Mouse (Mus musculus) spleen, adult 2 months (tissue): ENCODE data around the gene Cd200r1. TPM values are rescaled to one million over a fixed set of nuclear protein-coding genes. Genes with fewer than 3 reads are reported as not detected.
"Not testable (repeated sequence)": the region's sequence is repeated elsewhere in the genome, so short reads cannot be mapped to it uniquely, and the experiment has no call there.

Experiments used
- DNase-seq, 2 experiments: peaks; one replicate each; pipeline versions ENCODE4 v3.0.0 to v3.0.0-alpha.2; 2012 to 2021; ENCODE audit warnings: low spot score in 2 of 2, low read depth in 1 of 2
- H3K27ac ChIP-seq: fragments of 200-500 bp; 2 replicates; pipeline ENCODE4 v1.5.1; 2012; ENCODE audit warnings: low read length, inconsistent platforms; ENCODE audit not compliant: insufficient read depth
- H3K27me3 ChIP-seq: fragments of 200-500 bp; 2 replicates; pipeline ENCODE4 v1.6.1; 2012; ENCODE audit warnings: mild to moderate bottlenecking, moderate library complexity, low read length, inconsistent platforms; ENCODE audit not compliant: control insufficient read depth, insufficient read depth
- H3K36me3 ChIP-seq: fragments of 200-500 bp; 2 replicates; pipeline ENCODE4 v1.6.1; 2012; ENCODE audit warnings: mild to moderate bottlenecking, low read length, inconsistent platforms; ENCODE audit not compliant: control insufficient read depth, insufficient read depth
- H3K4me1 ChIP-seq: fragments of 200-500 bp; 2 replicates; pipeline ENCODE4 v1.6.1; 2011; ENCODE audit warnings: inconsistent platforms; ENCODE audit not compliant: control insufficient read depth, insufficient read depth, insufficient read length
- H3K4me3 ChIP-seq: fragments of 200-500 bp; 2 replicates; pipeline ENCODE4 v1.5.1; 2011; ENCODE audit warnings: mild to moderate bottlenecking, inconsistent platforms; ENCODE audit not compliant: insufficient read depth, insufficient read length; ENCODE audit errors: extremely low read depth
- CTCF ChIP-seq: fragments of 200-500 bp; IDR thresholded peaks from 2 replicates; pipeline ENCODE4 v1.5.1; 2011; ENCODE audit warnings: mild to moderate bottlenecking, inconsistent platforms; ENCODE audit not compliant: insufficient read depth, insufficient read length, insufficient replicate concordance; ENCODE audit errors: extremely low read depth
- POLR2A ChIP-seq: fragments of 200-500 bp; IDR thresholded peaks from 2 replicates; pipeline ENCODE4 v1.6.1; 2011; ENCODE audit warnings: low read depth, low read length, inconsistent platforms
- WGBS: fragments of 180-500 bp; shearing (Covaris S2); methylation state at CpG from one replicate; pipeline ENCODE4 v1.1.7; 2018; 5-methylcytosine and 5-hydroxymethylcytosine counted together
- polyA plus RNA-seq: library from polyadenylated mRNA; depleted of rRNA; stranded (reverse); fragments of >200 nt; gene quantifications from 2 replicates; pipeline ENCODE4 v1.2.3, GENCODE M21; 2012; rRNA removed

Cd200r1 gene
- polyA plus RNA-seq, 1 experiment = 1.8 TPM

DNA sequence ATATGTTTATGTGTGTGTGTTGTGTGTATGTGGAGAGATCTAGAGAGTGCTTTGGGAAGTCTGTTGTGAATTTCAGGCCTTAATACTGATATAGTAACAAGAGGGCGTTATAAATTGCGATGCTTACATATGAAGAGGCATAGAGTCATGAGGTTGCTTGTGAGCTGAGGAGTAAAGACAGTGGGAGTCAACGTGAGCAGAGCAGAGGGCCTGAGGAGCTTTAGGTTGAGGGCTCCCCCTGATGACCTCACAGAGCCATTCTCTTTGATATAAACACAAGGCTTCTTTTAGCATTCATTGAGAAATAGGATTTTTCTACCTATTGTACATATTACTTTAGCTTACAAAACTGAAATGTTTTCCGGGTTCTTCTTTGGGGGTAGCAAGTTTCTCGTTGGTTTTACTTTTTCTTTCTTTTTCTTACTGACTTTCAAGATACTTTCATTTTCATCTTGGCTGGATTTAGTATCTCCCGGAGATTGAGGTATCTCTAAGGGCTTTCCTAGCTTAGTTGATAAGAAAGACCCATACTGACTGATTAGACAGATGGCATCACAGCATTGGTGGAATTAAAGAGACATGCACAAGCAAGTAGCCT, 47.0 kb downstream of the Cd200r1 start:
- no peak overlapping the region for H3K27ac ChIP-seq
- no peaks in the 10 kb centered on the region for H3K36me3 ChIP-seq
- no peaks in the 10 kb centered on the region for H3K27me3 ChIP-seq
- H3K4me1 ChIP-seq = peaks cover 3% of the 10 kb centered on the region; the same call in 1 of the 2 replicates
- H3K4me3 ChIP-seq = no peak overlapping the region
- WGBS = 67% methylated on average over 6 of the region's 6 CpGs
- no peak for DNase-seq
- no peak for TF ChIP-seq POLR2A
- no peak for TF ChIP-seq CTCF

DNA sequence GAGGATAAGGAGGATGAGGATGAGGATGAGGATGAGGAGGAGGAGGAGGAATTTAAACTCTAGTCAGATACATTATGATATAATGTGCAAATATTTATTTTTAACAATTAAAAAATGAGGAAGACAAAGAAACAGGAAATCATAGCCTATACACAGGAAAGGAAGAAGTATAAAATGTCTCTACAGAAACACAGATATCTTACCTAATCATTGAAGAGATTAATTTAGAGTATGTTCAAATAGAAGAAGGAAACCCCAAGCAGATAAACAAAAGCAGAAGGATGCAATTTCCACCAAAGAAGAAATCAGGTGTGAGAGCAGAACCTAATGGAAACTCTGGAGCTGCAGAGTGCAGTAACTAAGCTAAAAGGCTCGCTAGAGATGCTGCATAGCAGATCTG, 52.5 kb downstream of the Cd200r1 start:
- Histone ChIP-seq H3K27ac (no peak overlapping the region), H3K4me1 (0 out of 2 replicates have a peak, but pooled peaks cover under 1% of the 10 kb centered on the region), H3K27me3 (no peaks in the 10 kb centered on the region), H3K4me3 (no peak overlapping the region), H3K36me3 (no peaks in the 10 kb centered on the region)
- WGBS = 70% methylated on average over 1 of the region's 1 CpGs
- no peak for DNase-seq
- TF ChIP-seq POLR2A = no peak
- no peak for TF ChIP-seq CTCF

DNA sequence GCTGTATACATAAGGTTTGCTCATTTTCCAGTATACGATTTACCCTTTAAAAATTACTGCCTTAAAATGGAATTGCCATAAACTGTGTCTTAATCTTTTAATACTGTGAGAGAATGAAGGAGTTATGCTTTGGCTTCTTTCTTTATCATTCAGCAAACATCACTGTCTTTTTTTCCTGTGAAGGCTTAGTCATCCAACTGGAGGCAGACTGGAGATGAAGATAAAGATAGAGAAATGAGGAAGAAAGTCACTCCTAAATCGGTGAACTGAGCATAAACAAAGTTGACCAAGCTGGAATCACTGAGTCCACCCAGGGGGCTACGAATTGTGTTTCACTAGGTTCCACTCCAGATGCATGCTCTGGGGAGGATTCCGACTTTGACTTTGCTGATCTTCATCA, 55.0 kb downstream of the Cd200r1 start:
- no peak overlapping the region for H3K27ac ChIP-seq
- no peaks in the 10 kb centered on the region for H3K36me3 ChIP-seq
- TF ChIP-seq POLR2A = no peak
- TF ChIP-seq CTCF = no peak
- H3K4me3 ChIP-seq = no peak overlapping the region
- DNase-seq = no peak
- H3K4me1 ChIP-seq = no peaks in the 10 kb centered on the region
- no peaks in the 10 kb centered on the region for H3K27me3 ChIP-seq
- WGBS = 62% methylated on average over 4 of the region's 4 CpGs

DNA sequence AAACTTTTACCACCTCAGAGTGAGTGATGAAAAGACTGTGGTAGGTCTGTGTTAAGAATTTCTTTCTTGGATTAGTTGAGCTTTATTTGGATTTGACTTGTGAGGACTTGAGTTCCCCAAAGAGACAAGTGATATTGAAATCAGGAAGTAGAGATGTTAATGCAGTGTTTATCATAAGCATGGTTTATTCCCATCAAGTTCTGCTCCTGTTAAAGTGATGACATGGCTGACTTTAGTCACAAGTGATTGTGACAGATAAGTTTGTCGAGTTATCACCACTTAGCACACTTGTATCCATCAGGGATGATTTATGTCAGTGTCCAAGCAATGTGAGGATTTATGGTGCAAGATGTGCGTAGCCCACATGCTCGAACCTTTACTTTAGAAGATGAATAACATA, 66.8 kb downstream of the Cd200r1 start:
- Histone ChIP-seq H3K4me1 (no peaks in the 10 kb centered on the region), H3K27me3 (no peaks in the 10 kb centered on the region), H3K27ac (no peak overlapping the region), H3K4me3 (no peak overlapping the region), H3K36me3 (no peaks in the 10 kb centered on the region)
- WGBS = 68% methylated on average over 3 of the region's 3 CpGs
- TF ChIP-seq CTCF = no peak
- no peak for TF ChIP-seq POLR2A
- DNase-seq = no peak

DNA sequence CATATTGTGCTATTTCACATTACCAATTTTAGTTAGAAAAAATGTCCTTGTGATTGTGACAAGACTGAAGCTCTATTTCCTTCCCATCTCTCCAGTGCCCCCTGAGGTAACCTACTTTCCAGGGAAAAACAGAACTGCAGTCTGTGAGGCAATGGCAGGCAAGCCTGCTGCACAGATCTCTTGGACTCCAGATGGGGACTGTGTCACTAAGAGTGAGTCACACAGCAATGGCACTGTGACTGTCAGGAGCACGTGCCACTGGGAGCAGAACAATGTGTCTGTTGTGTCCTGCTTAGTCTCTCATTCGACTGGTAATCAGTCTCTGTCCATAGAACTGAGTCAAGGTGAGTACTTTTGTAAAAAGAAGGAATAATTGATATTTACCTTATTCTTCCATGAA, 67.7 kb downstream of the Cd200r1 start:
- not testable (repeated sequence) for DNase-seq, H3K27ac ChIP-seq, H3K36me3 ChIP-seq, H3K4me3 ChIP-seq, H3K27me3 ChIP-seq, H3K4me1 ChIP-seq
- 69% methylated on average over 2 of the region's 2 CpGs for WGBS

Other genes starting within 250 kb of the Cd200r1 start
- gene Boc, start 206.8 kb upstream of the Cd200r1 start, polyA plus RNA-seq = 2.4 and 2.8 TPM in 2 replicates
- 2.2 and 4.4 TPM in 2 replicates for gene Nepro, start 41.4 kb upstream of the Cd200r1 start, polyA plus RNA-seq
- gene Gtpbp8, start 19.4 kb upstream of the Cd200r1 start, polyA plus RNA-seq = 3.4 and 3.7 TPM in 2 replicates
- 1.2 TPM in 2 replicates for gene Cd200r4, start 46.0 kb downstream of the Cd200r1 start, polyA plus RNA-seq
- 0.04 and 0.05 TPM in 2 replicates for gene Cd200r2, start 101.4 kb downstream of the Cd200r1 start, polyA plus RNA-seq
- 0.12 and 0.19 TPM in 2 replicates for gene Cd200r3, start 177.9 kb downstream of the Cd200r1 start, polyA plus RNA-seq